Mouse (Mus musculus): ENCODE measurements around the gene 9130230L23Rik. TPM values are rescaled to one million over a fixed set of nuclear protein-coding genes. Genes with fewer than 3 reads are reported as not detected.

9130230L23Rik gene
- total and polyA plus RNA-seq, 3 experiments, result 0.20 to 0.30 TPM; not detected in 1

- dilution Hi-C loops (cut with MboI; ENCODE audit: extremely low pct_ligation_motif_present, extremely low pct_unique_long_range_greater_than_20kb, low sequenced_read_pairs) (no loop called here), in situ Hi-C loops (cut with MboI; ENCODE audit: low pct_ligation_motif_present, low pct_unique_long_range_greater_than_20kb, low sequenced_read_pairs) (loop anchor here (25.0 kb wide), 1 partner anchor 277 kb away; no protein-coding TSS in a partner anchor)
- H3K4me1 ChIP-seq (ENCODE audit: control insufficient read depth in 1 of 2, insufficient read depth in 2 of 2), result peaks cover 7 to 20% of the 10 kb centered on the region in 2 experiments
- H3K27me3 ChIP-seq (replicated peaks), result no peaks in the 10 kb centered on the region
- H3K9ac ChIP-seq (ENCODE audit: insufficient read depth, low read depth), result no peak overlapping the region
- H3K36me3 ChIP-seq (replicated peaks in 1 of 2; ENCODE audit: control insufficient read depth in 1 of 2, insufficient read depth in 1 of 2, low read length in 1 of 2), result no peaks in the 10 kb centered on the region
- H3K79me2 ChIP-seq (replicated peaks; ENCODE audit: control insufficient read depth, extremely low read depth, insufficient read depth, poor library complexity, severe bottlenecking), result no peaks in the 10 kb centered on the region
- no peak overlapping the region for H3K4me3 ChIP-seq (replicated peaks in 1 of 3; ENCODE audit: low read depth in 2 of 3, low read length in 2 of 3, poor library complexity in 1 of 3)
- no peak overlapping the region; the same call in 1 of the 2 replicates for H3K4me2 ChIP-seq (ENCODE audit: insufficient read depth, low read depth, poor library complexity, severe bottlenecking)
- TF ChIP-seq TCF12 (IDR thresholded peaks at IDR 0.05; ENCODE audit: low read depth, low read length) (no peak), NRF1 (IDR thresholded peaks at IDR 0.05; ENCODE audit: low read depth, low read length) (no peak), ETS1 (conservative IDR thresholded peaks at IDR 0.05; ENCODE audit: low read depth, low read length) (no peak), KAT2A (IDR thresholded peaks at IDR 0.05; ENCODE audit: insufficient replicate concordance, low read length) (no peak), NELFE (IDR thresholded peaks at IDR 0.05; ENCODE audit: low read depth, low read length) (no peak), MYC (IDR thresholded peaks at IDR 0.05; ENCODE audit: low read depth, low read length) (no peak), CTCF (conservative IDR thresholded peaks at IDR 0.05 in 1 of 2, IDR thresholded peaks at IDR 0.05 in 1 of 2; ENCODE audit: low read depth in 2 of 2, low read length in 2 of 2) (no peak), SIN3A (IDR thresholded peaks at IDR 0.05; ENCODE audit: low read length) (no peak), E2F4 (IDR thresholded peaks at IDR 0.05; ENCODE audit: insufficient replicate concordance, low read depth, low read length) (no peak)
- no peak overlapping the region for H3K27ac ChIP-seq (ENCODE audit: insufficient read depth, low read depth)
- no peak for DNase-seq (ENCODE audit: extremely low read depth)
- no peaks in the 10 kb centered on the region for H3K9me3 ChIP-seq (replicated peaks; ENCODE audit: low read length)
Measured at GRCm38 (mm10) chr5:65960597-65960950, 43.5 kb downstream of the 9130230L23Rik start.

- H3K27ac ChIP-seq (ENCODE audit: insufficient read depth, low read depth), result no peak overlapping the region
- peaks cover 7 to 23% of the 10 kb centered on the region in 2 experiments for H3K4me1 ChIP-seq (ENCODE audit: control insufficient read depth in 1 of 2, insufficient read depth in 2 of 2)
- no peaks in the 10 kb centered on the region for H3K36me3 ChIP-seq (replicated peaks in 1 of 2; ENCODE audit: control insufficient read depth in 1 of 2, insufficient read depth in 1 of 2, low read length in 1 of 2)
- H3K4me3 ChIP-seq (replicated peaks in 1 of 3; ENCODE audit: low read depth in 2 of 3, low read length in 2 of 3, poor library complexity in 1 of 3), result no peak overlapping the region
- H3K9ac ChIP-seq (ENCODE audit: insufficient read depth, low read depth), result no peak overlapping the region
- in situ Hi-C loops (cut with MboI; ENCODE audit: low pct_ligation_motif_present, low pct_unique_long_range_greater_than_20kb, low sequenced_read_pairs) (loop anchor here (25.0 kb wide), 1 partner anchor 277 kb away; no protein-coding TSS in a partner anchor), dilution Hi-C loops (cut with MboI; ENCODE audit: extremely low pct_ligation_motif_present, extremely low pct_unique_long_range_greater_than_20kb, low sequenced_read_pairs) (no loop called here)
- TF ChIP-seq IRF4 (IDR thresholded peaks at IDR 0.05; ENCODE audit: low read depth, low read length), result peak; percentile 34; the same call in 1 of the 2 replicates
- peak; percentile 64 for TF ChIP-seq EP300 (IDR thresholded peaks at IDR 0.05; ENCODE audit: low read length)
- TF ChIP-seq CTCF (conservative IDR thresholded peaks at IDR 0.05 in 1 of 2, IDR thresholded peaks at IDR 0.05 in 1 of 2; ENCODE audit: low read depth in 2 of 2, low read length in 2 of 2), result 0 out of 4 replicates have a peak, but pooled peaks of 1 of the 2 experiments have one; percentile 10
- TF ChIP-seq E2F4 (IDR thresholded peaks at IDR 0.05; ENCODE audit: insufficient replicate concordance, low read depth, low read length), result no peak
- no peak overlapping the region; the same call in 1 of the 2 replicates for H3K4me2 ChIP-seq (ENCODE audit: insufficient read depth, low read depth, poor library complexity, severe bottlenecking)
- H3K27me3 ChIP-seq (replicated peaks), result no peaks in the 10 kb centered on the region
- DNase-seq (ENCODE audit: extremely low read depth), result peak; percentile 45
- no peaks in the 10 kb centered on the region for H3K79me2 ChIP-seq (replicated peaks; ENCODE audit: control insufficient read depth, extremely low read depth, insufficient read depth, poor library complexity, severe bottlenecking)
- H3K9me3 ChIP-seq (replicated peaks; ENCODE audit: low read length), result no peaks in the 10 kb centered on the region
Measured at GRCm38 (mm10) chr5:65959893-65960596, 44.0 kb downstream of the 9130230L23Rik start.

GRCm38 (mm10) chr5:65958597-65958996 lies 45.5 kb downstream of the 9130230L23Rik start:
- Histone ChIP-seq H3K9me3 (replicated peaks; ENCODE audit: low read length) (no peaks in the 10 kb centered on the region), H3K4me3 (replicated peaks in 1 of 3; ENCODE audit: low read depth in 2 of 3, low read length in 2 of 3, poor library complexity in 1 of 3) (no peak overlapping the region), H3K4me2 (ENCODE audit: insufficient read depth, low read depth, poor library complexity, severe bottlenecking) (no peak overlapping the region), H3K36me3 (replicated peaks in 1 of 2; ENCODE audit: control insufficient read depth in 1 of 2, insufficient read depth in 1 of 2, low read length in 1 of 2) (no peaks in the 10 kb centered on the region), H3K9ac (ENCODE audit: insufficient read depth, low read depth) (no peak overlapping the region), H3K4me1 (ENCODE audit: control insufficient read depth in 1 of 2, insufficient read depth in 2 of 2) (peaks cover 7 to 26% of the 10 kb centered on the region in 2 experiments), H3K27ac (ENCODE audit: insufficient read depth, low read depth) (no peak overlapping the region), H3K27me3 (replicated peaks) (no peaks in the 10 kb centered on the region), H3K79me2 (replicated peaks; ENCODE audit: control insufficient read depth, extremely low read depth, insufficient read depth, poor library complexity, severe bottlenecking) (no peaks in the 10 kb centered on the region)
- no peak for TF ChIP-seq ELF1 (IDR thresholded peaks at IDR 0.05; ENCODE audit: low read depth, low read length)
- TF ChIP-seq TCF12 (IDR thresholded peaks at IDR 0.05; ENCODE audit: low read depth, low read length), result no peak
- TF ChIP-seq SMC3 (IDR thresholded peaks at IDR 0.05; ENCODE audit: low read depth, low read length), result peak; percentile 70
- TF ChIP-seq CTCF (conservative IDR thresholded peaks at IDR 0.05 in 1 of 2, IDR thresholded peaks at IDR 0.05 in 1 of 2; ENCODE audit: low read depth in 2 of 2, low read length in 2 of 2), result peak; percentile 83 to 85
- TF ChIP-seq USF1 (IDR thresholded peaks at IDR 0.05; ENCODE audit: low read depth, low read length), result no peak
- no peak for TF ChIP-seq MEF2A (IDR thresholded peaks at IDR 0.05; ENCODE audit: borderline replicate concordance, low read depth, low read length)
- 0 out of 2 replicates have a peak, but pooled peaks have one; percentile 25 for TF ChIP-seq ZC3H11A (IDR thresholded peaks at IDR 0.05; ENCODE audit: low read depth, low read length)
- TF ChIP-seq RAD21 (IDR thresholded peaks at IDR 0.05; ENCODE audit: low read depth, low read length), result peak; percentile 75
- no peak for TF ChIP-seq BHLHE40 (IDR thresholded peaks at IDR 0.05; ENCODE audit: low read depth, low read length)
- peak; percentile 63 for DNase-seq (ENCODE audit: extremely low read depth)
- dilution Hi-C loops (cut with MboI; ENCODE audit: extremely low pct_ligation_motif_present, extremely low pct_unique_long_range_greater_than_20kb, low sequenced_read_pairs), result no loop called here
- in situ Hi-C loops (cut with MboI; ENCODE audit: low pct_ligation_motif_present, low pct_unique_long_range_greater_than_20kb, low sequenced_read_pairs), result loop anchor here (25.0 kb wide), 1 partner anchor 279 kb away; no protein-coding TSS in a partner anchor
